Mouse (Mus musculus) G1E (cell line): Measurements from ENCODE around the gene Cstb.

ENCODE experiments used
- CTCF ChIP-seq: IDR thresholded peaks from 2 replicates; pipeline ENCODE4 v1.5.1; 2012; ENCODE audit warnings: low read depth, low read length, inconsistent platforms, mixed read lengths
- POLR2AphosphoS5 ChIP-seq: IDR thresholded peaks from 2 replicates; pipeline ENCODE4 v1.6.1; 2012; ENCODE audit warnings: low read depth, low read length, inconsistent platforms; ENCODE audit not compliant: insufficient replicate concordance

DNA sequence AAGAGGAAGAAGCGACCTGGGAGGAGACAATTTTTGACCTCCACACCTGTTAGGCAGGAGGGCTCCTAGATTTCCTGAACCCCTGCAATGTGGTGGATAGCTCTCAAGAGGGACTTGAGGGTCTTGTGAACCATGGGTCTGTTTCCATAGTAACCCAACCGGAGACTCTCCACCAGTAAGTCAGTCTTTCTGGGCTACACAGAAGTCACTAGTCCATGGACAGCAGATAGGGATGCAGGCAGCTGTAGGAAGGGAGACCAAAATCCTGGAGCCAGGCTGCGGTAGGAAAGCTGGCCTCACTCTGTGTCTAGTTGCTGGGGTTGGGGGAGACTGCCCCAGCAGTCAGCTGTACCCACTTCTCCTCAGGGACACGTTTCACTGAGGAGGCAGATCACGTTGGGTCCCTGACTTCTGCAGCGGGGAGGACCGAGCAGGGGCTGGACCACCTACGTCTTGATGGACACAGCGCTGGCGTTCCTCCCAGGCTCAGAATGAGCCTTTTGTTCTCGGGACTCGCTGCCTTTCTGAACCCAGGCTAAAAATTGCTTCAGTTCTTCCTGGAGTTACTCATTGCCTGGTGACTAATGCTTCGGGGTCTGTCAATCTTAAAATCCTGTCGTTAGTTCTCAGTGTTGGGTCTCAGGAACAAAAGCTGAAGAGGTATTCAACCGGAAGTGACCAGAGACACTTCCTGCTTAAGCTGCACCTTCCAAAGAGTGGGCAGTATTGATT lies 45.3 kb downstream of the Cstb start:
- no peak for TF ChIP-seq CTCF
- no peak for TF ChIP-seq POLR2AphosphoS5
